Mouse (Mus musculus) myocyte (in vitro differentiated cells): Measurements from ENCODE around the gene Hspb9. TPM values are rescaled to one million over a fixed set of nuclear protein-coding genes. Genes with fewer than 3 reads are reported as not detected.

Experiments used
- H3K27me3 ChIP-seq: one replicate; pipeline ENCODE4 v1.6.1; 2011; ENCODE audit not compliant: control insufficient read depth, insufficient read depth, insufficient read length
- H3K36me3 ChIP-seq: one replicate; pipeline ENCODE4 v1.6.1; 2011; ENCODE audit not compliant: control insufficient read depth, insufficient read depth
- H3K4me2 ChIP-seq: one replicate; pipeline ENCODE4 v1.6.1; 2011; ENCODE audit warnings: low read depth, control low read depth
- H3K4me3 ChIP-seq: one replicate; pipeline ENCODE4 v1.5.1; 2011; ENCODE audit warnings: mild to moderate bottlenecking, control low read depth, moderate library complexity
- H3K79me2 ChIP-seq: one replicate; pipeline ENCODE4 v1.6.1; 2011; ENCODE audit not compliant: control insufficient read depth, insufficient read depth
- H3ac ChIP-seq: one replicate; pipeline ENCODE4 v1.6.1; 2011; ENCODE audit not compliant: control insufficient read depth, insufficient read length
- CEBPB ChIP-seq: IDR thresholded peaks from 2 replicates; pipeline ENCODE4 v1.6.1; 2011; ENCODE audit warnings: mild to moderate bottlenecking, moderate library complexity; ENCODE audit not compliant: poor library complexity, insufficient read depth, severe bottlenecking
- E2F4 ChIP-seq: IDR thresholded peaks from one replicate; pipeline ENCODE4 v1.6.1; 2011; ENCODE audit warnings: mild to moderate bottlenecking, control low read depth, moderate library complexity; ENCODE audit not compliant: insufficient read depth
- MAX ChIP-seq: IDR thresholded peaks from one replicate; pipeline ENCODE4 v1.6.1; 2011; ENCODE audit warnings: low read depth, mild to moderate bottlenecking, control low read depth
- MYOD1 ChIP-seq, 3 experiments: IDR thresholded peaks; one replicate each; pipeline ENCODE4 v1.6.1; 2011; ENCODE audit warnings: control low read depth in 2 of 3, low read depth in 2 of 3, mild to moderate bottlenecking in 2 of 3, moderate library complexity in 1 of 3; ENCODE audit not compliant: insufficient read length in 2 of 3, control insufficient read depth in 1 of 3
- MYOG ChIP-seq, 3 experiments: IDR thresholded peaks; one replicate each; pipeline ENCODE4 v1.6.1; 2011; ENCODE audit warnings: control low read depth in 2 of 3, low read depth in 2 of 3, mild to moderate bottlenecking in 2 of 3; ENCODE audit not compliant: insufficient read length in 2 of 3, control insufficient read depth in 1 of 3, insufficient read depth in 1 of 3
- POLR2A ChIP-seq: IDR thresholded peaks from one replicate; pipeline ENCODE4 v1.6.1; 2011; ENCODE audit warnings: low read depth, mild to moderate bottlenecking, control low read depth, moderate library complexity; ENCODE audit not compliant: insufficient read length
- POLR2AphosphoS2 ChIP-seq: IDR thresholded peaks from one replicate; pipeline ENCODE4 v1.6.1; 2011; ENCODE audit warnings: low read depth, control low read depth; ENCODE audit not compliant: insufficient read length
- REST ChIP-seq: IDR thresholded peaks from one replicate; pipeline ENCODE4 v1.6.1; 2011; ENCODE audit warnings: mild to moderate bottlenecking, control low read depth, moderate library complexity; ENCODE audit not compliant: insufficient read depth, insufficient read length
- SRF ChIP-seq: IDR thresholded peaks from one replicate; pipeline ENCODE4 v1.6.1; 2011; ENCODE audit warnings: low read depth; ENCODE audit not compliant: control insufficient read depth, insufficient read length
- TCF12 ChIP-seq: IDR thresholded peaks from one replicate; pipeline ENCODE4 v1.6.1; 2011; ENCODE audit warnings: mild to moderate bottlenecking, control low read depth; ENCODE audit not compliant: poor library complexity, insufficient read depth, severe bottlenecking
- TCF3 ChIP-seq: IDR thresholded peaks from one replicate; pipeline ENCODE4 v1.6.1; 2011; ENCODE audit warnings: low read depth, control low read depth; ENCODE audit not compliant: insufficient read length
- USF1 ChIP-seq: IDR thresholded peaks from one replicate; pipeline ENCODE4 v1.6.1; 2011; ENCODE audit warnings: low read depth, mild to moderate bottlenecking, control low read depth, moderate library complexity
- polyA plus RNA-seq: library from polyadenylated mRNA; unstranded; fragments of >200 nt; fragmentation: generic; extraction: Trizol; gene quantifications from one replicate; pipeline ENCODE4 v1.2.1, GENCODE M21; 2012; ENCODE audit warnings: missing spikeins

Gene Hspb9
- polyA plus RNA-seq, 1 experiment = 0.23 TPM

GRCm38 (mm10) chr11:100754693-100755057 lies 41.0 kb downstream of the Hspb9 start:
- Histone ChIP-seq H3K36me3 (no peaks in the 10 kb centered on the region), H3K79me2 (no peaks in the 10 kb centered on the region), H3K27me3 (peaks cover 81% of the 10 kb centered on the region), H3K4me3 (no peak overlapping the region), H3K4me2 (no peak overlapping the region), H3ac (no peak overlapping the region)
- no peak for TF ChIP-seq TCF12

GRCm38 (mm10) chr11:100756476-100756875 lies 42.8 kb downstream of the Hspb9 start:
- no peak overlapping the region for H3ac ChIP-seq
- no peaks in the 10 kb centered on the region for H3K36me3 ChIP-seq
- no peaks in the 10 kb centered on the region for H3K79me2 ChIP-seq
- no peak overlapping the region for H3K4me2 ChIP-seq
- TF ChIP-seq REST (no peak), MAX (no peak), TCF3 (no peak), MYOG (IDR thresholded peaks at IDR 0.05; ENCODE audit: control insufficient read depth in 1 of 3, insufficient read depth in 1 of 3, insufficient read length in 2 of 3, low read depth in 2 of 3) (no peak), MYOD1 (IDR thresholded peaks at IDR 0.05; ENCODE audit: control insufficient read depth in 1 of 3, insufficient read length in 2 of 3, low read depth in 2 of 3) (no peak), POLR2A (no peak), CEBPB (no peak), E2F4 (no peak), TCF12 (no peak), SRF (no peak), USF1 (no peak), POLR2AphosphoS2 (no peak)
- H3K4me3 ChIP-seq = no peak overlapping the region
- H3K27me3 ChIP-seq = peaks cover 81% of the 10 kb centered on the region

GRCm38 (mm10) chr11:100757566-100757965 lies 43.9 kb downstream of the Hspb9 start:
- H3K27me3 ChIP-seq = peaks cover 82% of the 10 kb centered on the region
- no peaks in the 10 kb centered on the region for H3K36me3 ChIP-seq
- no peak overlapping the region for H3ac ChIP-seq
- no peak overlapping the region for H3K4me3 ChIP-seq
- TF ChIP-seq TCF12 (no peak), TCF3 (no peak), CEBPB (no peak)
- H3K4me2 ChIP-seq = no peak overlapping the region
- H3K79me2 ChIP-seq = no peaks in the 10 kb centered on the region

- Histone ChIP-seq H3K36me3 (no peaks in the 10 kb centered on the region), H3K4me2 (no peak overlapping the region), H3K27me3 (peaks cover 74% of the 10 kb centered on the region), H3K4me3 (no peak overlapping the region), H3K79me2 (no peaks in the 10 kb centered on the region), H3ac (no peak overlapping the region)
- TF ChIP-seq REST (peak; percentile 89), USF1 (no peak)
These were observed 45.3 kb downstream of the Hspb9 start for GRCm38 (mm10) chr11:100758707-100759610.

DNA sequence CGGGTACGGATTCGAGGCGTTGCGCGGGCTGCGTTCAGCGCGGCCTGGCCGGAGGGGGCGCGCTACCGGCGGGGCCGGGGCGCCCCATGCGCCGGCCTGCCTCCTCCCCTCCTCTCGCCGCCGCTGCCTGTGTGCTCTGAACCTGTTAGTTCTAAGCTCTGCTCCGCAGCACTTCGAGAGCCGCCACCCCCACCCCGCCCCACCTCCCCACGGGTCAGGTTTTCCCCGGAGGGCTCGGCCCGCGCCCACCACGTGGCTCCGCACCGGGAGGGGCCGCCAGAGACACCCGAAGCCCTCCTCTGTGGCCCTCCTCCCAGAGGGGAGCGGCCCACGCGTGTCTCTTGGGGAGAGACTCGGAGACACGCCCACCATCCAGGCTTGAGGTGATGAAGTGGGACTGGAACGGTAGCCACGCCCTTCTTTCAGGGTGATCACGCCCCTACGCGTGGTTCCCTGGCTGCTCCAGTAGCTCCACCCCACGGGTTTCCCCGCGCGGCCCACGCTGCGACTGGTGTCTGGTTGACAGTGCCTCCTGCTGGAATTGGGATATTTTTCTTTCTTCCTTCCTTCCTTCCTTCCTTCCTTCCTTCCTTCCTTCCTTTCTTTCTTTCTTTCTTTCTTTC lies 46.1 kb downstream of the Hspb9 start, which contains the start of gene Kcnh4:
Gene Kcnh4 (minus strand): TSS at position 332 of the 623 bp plus-strand sequence.
- TF ChIP-seq E2F4 = no peak
- no peak for TF ChIP-seq REST
- TF ChIP-seq SRF = no peak
- TF ChIP-seq CEBPB = no peak
- no peak for TF ChIP-seq TCF12
- TF ChIP-seq TCF3 = no peak
- no peak for TF ChIP-seq MYOG (IDR thresholded peaks at IDR 0.05; ENCODE audit: control insufficient read depth in 1 of 3, insufficient read depth in 1 of 3, insufficient read length in 2 of 3, low read depth in 2 of 3)
- no peak for TF ChIP-seq MAX
- Histone ChIP-seq H3K36me3 (no peaks in the 10 kb centered on the region), H3K4me2 (no peak within 1 kb of the TSS), H3K27me3 (peaks cover 67% of the 10 kb centered on the region), H3ac (no peak within 1 kb of the TSS), H3K4me3 (no peak within 1 kb of the TSS), H3K79me2 (no peaks in the 10 kb centered on the region)

DNA sequence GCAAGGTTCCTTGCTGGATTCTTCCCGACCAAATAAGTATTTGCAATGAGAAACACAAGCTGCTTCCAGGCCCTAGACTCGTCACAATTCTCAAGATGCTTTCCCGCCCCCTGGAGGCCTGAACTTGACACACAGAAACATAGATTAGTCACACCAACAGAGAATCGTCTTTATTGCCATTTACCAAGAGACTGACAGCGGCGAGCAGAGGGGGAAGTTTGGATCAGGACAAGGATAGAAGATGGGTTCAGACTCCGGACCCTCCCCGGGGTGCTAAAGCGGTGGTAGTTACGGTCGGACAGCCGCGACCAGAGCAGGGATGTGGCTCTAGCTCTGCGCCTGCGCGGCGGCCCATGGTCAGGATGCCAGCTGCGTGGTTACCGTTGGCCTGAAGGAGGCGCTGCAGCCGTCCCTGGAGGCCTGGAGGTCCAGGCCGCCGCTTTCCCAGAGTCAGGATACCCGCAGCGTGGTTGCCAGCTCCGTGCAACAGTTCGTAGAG lies 47.9 kb downstream of the Hspb9 start:
- Histone ChIP-seq H3K27me3 (peaks cover 53% of the 10 kb centered on the region), H3K4me3 (no peak overlapping the region), H3K79me2 (no peaks in the 10 kb centered on the region)

More for the DNA sequence above, 47.9 kb downstream of the Hspb9 start:
- no peak overlapping the region for H3ac ChIP-seq
- no peak overlapping the region for H3K4me2 ChIP-seq
- no peak for TF ChIP-seq CEBPB
- TF ChIP-seq MYOG (IDR thresholded peaks at IDR 0.05; ENCODE audit: control insufficient read depth in 1 of 3, insufficient read depth in 1 of 3, insufficient read length in 2 of 3, low read depth in 2 of 3) = peak in 1 of 3 experiments; percentile 23
- no peaks in the 10 kb centered on the region for H3K36me3 ChIP-seq
